Comparison of ENCODE assay signal across 9 mouse cellular contexts in the genomic region with DNA sequence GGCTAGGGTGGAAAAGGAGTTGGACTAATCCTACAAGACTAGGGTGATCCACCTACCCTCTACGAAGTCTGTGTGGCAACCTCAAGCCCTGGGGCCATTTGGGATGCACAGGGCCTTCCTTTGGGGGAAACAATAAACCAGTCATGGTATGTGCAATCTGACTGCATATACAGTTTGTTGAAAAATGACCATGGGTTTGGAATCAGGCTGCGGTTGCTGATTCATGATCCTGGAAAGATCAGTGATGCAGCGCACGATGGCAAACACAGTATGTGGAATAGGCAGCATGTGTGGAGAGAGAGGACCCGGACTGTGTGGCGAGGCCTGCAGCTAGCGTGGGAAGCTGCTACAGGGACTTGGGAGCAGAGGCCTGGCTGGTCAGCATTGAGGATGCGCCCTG. TPM values are rescaled to one million over a fixed set of nuclear protein-coding genes. Genes with fewer than 3 reads are reported as not detected.
DNase-seq lines count a peak whose midpoint lies in the region; ATAC-seq and TF ChIP-seq lines count a peak whose summit lies in the region.
"Had no signal": no experiment of that assay in that cellular context is flagged by ENCODE, and none has a peak within 500 bp of the region (broad histone marks: within the 10 kb centered on the region; RNA-seq: fewer than 3 reads in every experiment).

No protein-coding gene starts in this region.

- peak overlapping the region; percentile 91 for H3K27ac ChIP-seq in heart, embryonic 16.5 days (ENCODE audit: low read length)
- peak overlapping the region; percentile 85 for H3K27ac ChIP-seq in spleen, adult 2 months (ENCODE audit: insufficient read depth, low read length)
- H3K27ac ChIP-seq in limb, embryonic 12.5 days = peak overlapping the region; percentile 62; the same call in 1 of the 2 replicates

- WGBS in heart, embryonic 16.5 days = 80% methylated on average over 8 of the region's 8 CpGs
- WGBS in spleen, adult 2 months = 79% methylated on average over 8 of the region's 8 CpGs
- WGBS in limb, embryonic 12.5 days = 91% methylated on average over 8 of the region's 8 CpGs

- peak overlapping the region; percentile 63 for H3K9ac ChIP-seq in heart, embryonic 16.5 days (ENCODE audit: low read length)
- peak overlapping the region; percentile 28; the same call in 1 of the 2 replicates for H3K9ac ChIP-seq in limb, embryonic 12.5 days (replicated peaks)

- no peak for TF ChIP-seq POLR2A in spleen, adult 2 months (IDR thresholded peaks at IDR 0.05; ENCODE audit: low read depth, low read length)

- H3K4me1 ChIP-seq in heart, embryonic 16.5 days (ENCODE audit: control insufficient read depth, insufficient read depth, low read length) = peaks cover 73% of the 10 kb centered on the region
- peaks cover 19% of the 10 kb centered on the region; the same call in 1 of the 2 replicates for H3K4me1 ChIP-seq in spleen, adult 2 months (ENCODE audit: control insufficient read depth, insufficient read depth, insufficient read length)
- no peaks in the 10 kb centered on the region for H3K4me1 ChIP-seq in limb, embryonic 12.5 days (replicated peaks)

- TF ChIP-seq CTCF in spleen, adult 2 months (IDR thresholded peaks at IDR 0.05; ENCODE audit: extremely low read depth, insufficient read depth, insufficient read length, insufficient replicate concordance) = no peak

- H3K36me3 ChIP-seq in heart, embryonic 16.5 days (ENCODE audit: control insufficient read depth, insufficient read depth) = no peaks in the 10 kb centered on the region
- peaks cover 7% of the 10 kb centered on the region; the same call in 1 of the 2 replicates for H3K36me3 ChIP-seq in spleen, adult 2 months (ENCODE audit: control insufficient read depth, insufficient read depth, low read length)
- peaks cover 89% of the 10 kb centered on the region for H3K36me3 ChIP-seq in limb, embryonic 12.5 days

- no peak for ATAC-seq in heart, embryonic 16.5 days (replicated peaks; ENCODE audit: extremely low read depth, insufficient read depth, low FRiP score)
- ATAC-seq in limb, embryonic 12.5 days (ENCODE audit: insufficient number of reproducible peaks, insufficient read depth, low FRiP score, low TSS enrichment, low read depth) = no peak

- H3K4me2 ChIP-seq in heart, embryonic 16.5 days (ENCODE audit: low read depth, low read length) = peak overlapping the region; percentile 34
- no peak overlapping the region for H3K4me2 ChIP-seq in limb, embryonic 12.5 days

- no peaks in the 10 kb centered on the region for H3K27me3 ChIP-seq in heart, embryonic 16.5 days (ENCODE audit: control insufficient read depth, insufficient read depth, low read length)
- H3K27me3 ChIP-seq in spleen, adult 2 months (ENCODE audit: control insufficient read depth, insufficient read depth, low read length) = no peaks in the 10 kb centered on the region
- no peaks in the 10 kb centered on the region for H3K27me3 ChIP-seq in limb, embryonic 12.5 days

- H3K4me3 ChIP-seq in heart, embryonic 16.5 days (ENCODE audit: low read length) = no peak overlapping the region
- H3K4me3 ChIP-seq in spleen, adult 2 months (ENCODE audit: extremely low read depth, insufficient read depth, insufficient read length) = peak overlapping the region; percentile 53
- H3K4me3 ChIP-seq in limb, embryonic 12.5 days (replicated peaks) = no peak overlapping the region

- DNase-seq in heart, postnatal 10 days = no peak
- no peak for DNase-seq in spleen, adult 2 months (ENCODE audit: low read depth in 1 of 2, low spot score in 2 of 2)
- no peak for DNase-seq in spleen, adult 18-20 months
- DNase-seq in frontal cortex, adult 2 months (ENCODE audit: extremely low spot score in 1 of 2, low spot score in 1 of 2) = no peak
- DNase-seq in left cerebral cortex, adult 18-20 months (ENCODE audit: low spot score in 2 of 2) = no peak
- DNase-seq in cerebellum, adult 11-12 months = no peak
- DNase-seq: right cerebral cortex, postnatal 4 days had no signal

- H3K9me3 ChIP-seq in heart, embryonic 16.5 days (replicated peaks; ENCODE audit: control insufficient read depth, low read length) = no peaks in the 10 kb centered on the region
- H3K9me3 ChIP-seq in limb, embryonic 12.5 days = no peaks in the 10 kb centered on the region

- intact Hi-C loops in heart, postnatal 10 days (cut with DNase I) = loop anchor here (2.0 kb wide), 1 partner anchor 47 kb away; no protein-coding TSS in a partner anchor

RNA-seq across cellular contexts. Expression of gene Trim8, which starts 45.9 kb away (rescaled TPM):
- polyA plus RNA-seq in heart, embryonic 16.5 days (2015; fragmentation: Nextera tagmentation; extraction: Ambion mirVana) = 17.0 and 19.4 TPM in 2 replicates
- total RNA-seq in heart, postnatal 10 days (2021) = 10 to 100 TPM; 49.9 to 50.6 TPM
- polyA plus RNA-seq in spleen, adult 2 months (2012; rRNA removed) = 47.1 and 58.4 TPM in 2 replicates
- polyA plus RNA-seq in limb, embryonic 12.5 days (2016; fragmentation: Nextera tagmentation; extraction: Ambion mirVana) = 17.3 and 21.5 TPM in 2 replicates
- 58.6 and 60.6 TPM in 2 replicates for polyA plus RNA-seq in frontal cortex, adult 2 months (2012; rRNA removed)
- 100 to 1,000 TPM; 119 to 120 TPM for total RNA-seq in left cerebral cortex, adult 18-20 months (2021)

RNA-seq across cellular contexts. Expression of gene Sufu, which starts 58.9 kb away (rescaled TPM):
- 17.6 and 18.8 TPM in 2 replicates for polyA plus RNA-seq in heart, embryonic 16.5 days (2015; fragmentation: Nextera tagmentation; extraction: Ambion mirVana)
- total RNA-seq in heart, postnatal 10 days (2021) = 10 to 100 TPM; 18.0 to 18.7 TPM
- 18.6 and 22.1 TPM in 2 replicates for polyA plus RNA-seq in spleen, adult 2 months (2012; rRNA removed)
- polyA plus RNA-seq in limb, embryonic 12.5 days (2016; fragmentation: Nextera tagmentation; extraction: Ambion mirVana) = 44.4 and 45.2 TPM in 2 replicates
- polyA plus RNA-seq in frontal cortex, adult 2 months (2012; rRNA removed) = 10.5 and 12.4 TPM in 2 replicates
- 10 to 100 TPM; 18.4 to 18.6 TPM for total RNA-seq in left cerebral cortex, adult 18-20 months (2021)
